Mouse (Mus musculus) frontal cortex, postnatal 25 days (tissue): ENCODE results near the gene Cst3.

Experiments used
- DNase-seq, 2 experiments: peaks; one replicate each; pipeline ENCODE4 v3.0.0; 2022; ENCODE audit warnings: low spot score in 2 of 2

Gene Cst3

GRCm38 (mm10) chr2:148856630-148857400, 18.7 kb downstream of the Cst3 start:
- no peak for DNase-seq

DNA sequence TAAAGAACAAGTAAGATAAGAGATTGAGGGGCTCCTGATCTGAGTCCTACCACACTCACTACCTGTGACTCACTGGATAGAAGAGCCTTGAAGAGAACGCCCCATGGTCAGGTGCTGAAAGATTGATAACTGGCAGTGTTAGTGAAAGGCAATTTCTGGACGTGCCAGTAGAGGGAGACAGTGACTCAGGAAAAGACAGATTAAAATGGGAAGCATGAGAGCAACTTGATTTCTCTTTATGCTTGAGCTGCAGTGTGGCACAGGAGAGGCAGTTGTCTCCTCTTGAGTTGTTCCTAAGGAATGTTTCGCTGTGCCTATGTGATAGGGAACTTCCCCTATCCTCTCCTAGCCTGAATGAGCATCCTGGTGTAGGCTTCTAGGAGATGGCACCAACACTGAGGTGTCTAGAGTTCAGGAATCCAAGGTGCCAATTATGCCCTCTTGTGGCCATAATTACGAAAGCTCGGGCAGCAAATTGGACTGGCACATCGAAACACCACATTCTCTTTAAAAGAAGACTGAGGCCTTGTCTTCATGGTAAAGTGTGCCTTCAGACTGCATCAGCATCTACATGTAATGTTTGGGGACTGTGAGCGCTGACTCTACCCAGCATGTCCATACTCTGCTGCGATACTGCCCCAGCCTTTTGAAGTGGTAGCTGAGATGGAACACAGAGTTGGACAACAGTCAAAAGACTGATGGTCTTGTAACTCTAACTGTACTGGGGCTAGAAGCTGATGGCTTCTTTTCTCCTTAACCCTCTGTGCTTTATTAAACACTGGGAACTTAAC, 24.2 kb downstream of the Cst3 start:
- peak; percentile 77 to 81 for DNase-seq

- DNase-seq = no peak
Measured at GRCm38 (mm10) chr2:148839224-148839623, 36.3 kb downstream of the Cst3 start.

DNA sequence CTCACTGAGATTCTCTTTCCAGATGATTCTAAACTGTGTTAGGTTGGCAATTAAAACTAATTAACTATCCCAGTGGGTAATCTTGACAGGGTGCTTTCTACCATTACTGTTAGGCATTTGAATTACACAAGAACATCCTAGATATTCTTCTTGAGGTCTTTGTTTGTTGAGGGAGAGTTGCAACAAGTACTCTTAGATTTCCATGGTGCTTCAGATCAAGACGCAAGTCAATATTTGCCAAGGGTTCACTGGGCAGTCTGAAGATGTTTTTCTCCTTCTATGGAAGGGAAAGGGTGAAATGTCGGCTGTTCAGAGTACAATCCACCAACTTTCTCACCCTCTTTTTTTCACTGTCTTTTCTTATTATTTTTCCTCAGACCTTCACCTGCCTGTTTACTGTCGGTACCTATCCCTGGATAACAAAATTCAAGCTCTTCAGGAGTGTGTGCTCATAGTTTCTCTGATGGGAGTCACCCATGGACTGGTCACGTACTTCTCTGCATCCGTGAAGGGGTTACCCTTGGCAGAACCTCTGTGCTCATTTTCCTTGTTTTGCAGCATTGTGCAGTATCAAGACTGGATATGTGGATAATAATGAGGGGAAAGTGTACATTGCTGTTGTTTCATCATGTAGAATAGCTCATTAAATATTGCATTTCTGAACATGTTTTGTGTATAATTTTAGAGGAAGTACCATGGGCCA, 37.3 kb downstream of the Cst3 start:
- no peak for DNase-seq

DNA sequence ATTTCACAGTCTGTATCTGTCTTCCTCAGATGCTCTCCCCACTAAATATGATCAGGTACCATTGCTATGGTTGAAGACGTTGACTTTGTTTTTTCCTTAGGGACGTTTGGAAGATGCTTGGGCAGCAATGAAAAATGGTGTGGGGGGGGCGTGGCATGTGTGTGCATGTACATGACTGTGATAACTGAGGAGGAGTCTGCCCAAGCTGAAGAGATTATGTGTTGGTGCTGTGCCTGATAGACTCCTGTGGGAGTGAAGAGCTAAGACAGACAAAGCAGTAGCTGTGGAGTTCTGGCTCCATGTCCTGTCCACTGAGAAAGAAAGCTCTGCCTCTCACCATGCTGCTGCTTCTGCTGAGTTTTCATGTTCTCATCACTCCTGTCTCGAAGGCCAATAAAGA, 40.6 kb downstream of the Cst3 start, which contains the start of gene Cst9:
Gene Cst9 (plus strand): TSS at position 236 of the 400 bp plus-strand sequence.
- DNase-seq = no peak

DNA sequence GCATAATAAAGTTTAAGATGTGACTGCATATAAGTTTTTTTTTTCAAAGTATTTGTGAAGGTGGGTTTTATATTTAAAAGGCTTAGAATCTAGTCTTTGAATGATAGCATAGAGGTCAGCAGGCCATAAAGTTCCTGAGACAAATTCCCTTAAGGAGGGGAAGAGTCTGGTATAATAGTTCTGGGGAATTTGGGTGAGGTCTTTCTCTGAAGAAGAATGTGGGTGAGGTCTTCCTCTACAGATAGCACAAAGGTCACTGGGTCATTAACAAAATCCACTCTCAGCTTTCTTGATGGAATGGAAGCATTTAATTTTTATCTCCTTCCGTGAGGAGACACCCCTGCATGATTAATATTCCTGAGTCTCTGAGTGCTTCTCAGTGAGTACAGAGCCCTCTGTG, 49.5 kb downstream of the Cst3 start:
- no peak for DNase-seq
